Mouse (Mus musculus) liver, embryonic 16.5 days (tissue): Measurements from ENCODE around the gene Gm26602. TPM values are rescaled to one million over a fixed set of nuclear protein-coding genes. Genes with fewer than 3 reads are reported as not detected.
"Not testable (repeated sequence)": the region's sequence is repeated elsewhere in the genome, so short reads cannot be mapped to it uniquely, and the experiment has no call there.

Experiments
- ATAC-seq: fragments of 200-750 bp; cut with Nextera tagmentation; 2 replicates; pipeline ENCODE4 v1.8.0; 2017; ENCODE audit warnings: low read depth, mild to moderate bottlenecking, moderate number of reproducible peaks, moderate library complexity
- H3K27ac ChIP-seq: fragments of 300-500 bp; sonication (generic); 2 replicates; pipeline ENCODE4 v1.5.1; 2014; ENCODE audit warnings: mild to moderate bottlenecking, low read length
- H3K27me3 ChIP-seq: fragments of 300-500 bp; sonication (generic); 2 replicates; pipeline ENCODE4 v1.6.1; 2014; ENCODE audit warnings: low read depth, low read length, mixed read lengths; ENCODE audit not compliant: control insufficient read depth, insufficient read depth
- H3K36me3 ChIP-seq: fragments of 300-500 bp; sonication (generic); 2 replicates; pipeline ENCODE4 v1.6.1; 2014; ENCODE audit warnings: mild to moderate bottlenecking; ENCODE audit not compliant: control insufficient read depth, insufficient read depth
- H3K4me1 ChIP-seq: fragments of 300-500 bp; sonication (generic); 2 replicates; pipeline ENCODE4 v1.6.1; 2014; ENCODE audit warnings: low read depth, low read length, mixed read lengths; ENCODE audit not compliant: control insufficient read depth
- H3K4me2 ChIP-seq: fragments of 300-500 bp; sonication (generic); 2 replicates; pipeline ENCODE4 v1.6.1; 2014; ENCODE audit warnings: low read depth, low read length, mixed read lengths
- H3K4me3 ChIP-seq: fragments of 300-500 bp; sonication (generic); 2 replicates; pipeline ENCODE4 v1.5.1; 2014; ENCODE audit warnings: low read depth, mild to moderate bottlenecking, low read length
- H3K9ac ChIP-seq: fragments of 300-500 bp; sonication (generic); 2 replicates; pipeline ENCODE4 v1.6.1; 2014; ENCODE audit warnings: low read depth, low read length
- H3K9me3 ChIP-seq: fragments of 300-500 bp; sonication (generic); replicated peaks from 2 replicates; pipeline ENCODE4 v1.6.1; 2016; ENCODE audit warnings: low read length; ENCODE audit not compliant: control insufficient read depth
- WGBS: fragments of 180-500 bp; shearing (Covaris S2); extraction: QIAGEN DNeasy Blood & Tissue Kit; methylation state at CpG from one replicate; pipeline ENCODE4 v1.1.7; 2014; ENCODE audit not compliant: insufficient replicate concordance; 5-methylcytosine and 5-hydroxymethylcytosine counted together
- polyA plus RNA-seq: library from polyadenylated mRNA; unstranded; fragments of >200 nt; fragmentation: Nextera tagmentation; extraction: Ambion mirVana; gene quantifications from 2 replicates; pipeline ENCODE4 v1.2.1, GENCODE M21; 2015

The Gm26602 gene
- polyA plus RNA-seq, 1 experiment from 2014 or later, result not detected

DNA sequence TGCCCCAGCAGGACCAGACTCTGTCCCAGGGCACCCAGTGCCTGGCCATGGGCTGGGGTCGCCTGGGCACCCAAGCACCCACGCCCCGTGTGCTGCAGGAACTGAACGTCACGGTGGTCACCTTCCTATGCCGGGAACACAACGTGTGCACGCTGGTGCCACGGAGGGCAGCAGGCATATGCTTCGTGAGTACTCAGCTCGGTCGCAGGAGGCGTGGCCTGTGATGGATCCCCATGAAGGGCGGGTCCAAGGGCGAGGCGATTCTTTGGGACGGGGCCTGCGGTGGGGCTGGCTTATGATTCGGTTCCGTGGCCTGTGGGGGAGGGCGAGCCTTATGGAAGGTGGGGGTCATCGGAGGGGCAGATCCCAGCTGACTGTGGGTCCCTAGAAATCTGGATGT is 28.7 kb upstream of the Gm26602 start:
- Histone ChIP-seq H3K4me3 (peak overlapping the region; percentile 26), H3K4me1 (peaks cover 43% of the 10 kb centered on the region), H3K4me2 (peak overlapping the region; percentile 40), H3K9ac (no peak overlapping the region), H3K27ac (no peak overlapping the region), H3K9me3 (no peaks in the 10 kb centered on the region), H3K36me3 (no peaks in the 10 kb centered on the region), H3K27me3 (peaks cover 7% of the 10 kb centered on the region)
- no peak for ATAC-seq
- 4% methylated on average over 22 of the region's 22 CpGs for WGBS

GRCm38 (mm10) chr10:79883297-79884084 is 27.2 kb upstream of the Gm26602 start:
- ATAC-seq, result no peak
- Histone ChIP-seq H3K4me2 (0 out of 2 replicates have a peak overlapping the region, but pooled peaks have one; percentile 15), H3K27ac (0 out of 2 replicates have a peak overlapping the region, but pooled peaks have one; percentile 36), H3K27me3 (peaks cover 7% of the 10 kb centered on the region), H3K4me3 (no peak overlapping the region), H3K4me1 (peaks cover 30% of the 10 kb centered on the region), H3K9ac (no peak overlapping the region), H3K9me3 (no peaks in the 10 kb centered on the region), H3K36me3 (no peaks in the 10 kb centered on the region)
- WGBS, result 14% methylated on average over 22 of the region's 22 CpGs

DNA sequence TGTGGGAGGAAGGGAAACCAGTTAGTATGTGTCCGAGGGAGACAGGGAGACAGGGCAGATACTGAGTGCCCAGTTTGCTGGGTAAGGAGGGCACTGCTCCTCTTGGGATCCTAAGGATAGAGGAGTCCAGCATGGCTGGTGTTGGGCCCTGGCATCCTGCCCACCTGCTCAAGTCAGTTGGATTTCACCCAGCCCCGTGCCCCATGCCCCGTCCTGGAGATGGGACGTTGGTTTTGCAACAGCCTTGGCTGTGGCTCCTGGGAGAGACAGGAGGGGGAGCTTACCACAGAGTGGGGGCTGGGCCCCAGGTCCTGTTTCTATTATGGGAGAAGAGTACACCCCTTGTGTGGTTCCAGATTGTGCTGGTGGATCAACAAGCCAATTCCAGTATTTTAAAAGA is 26.2 kb upstream of the Gm26602 start:
- peak; percentile 27; the same call in 1 of the 2 replicates for ATAC-seq
- WGBS, result 30% methylated on average over 4 of the region's 4 CpGs
- Histone ChIP-seq H3K27me3 (peaks cover 7% of the 10 kb centered on the region), H3K9me3 (no peaks in the 10 kb centered on the region), H3K36me3 (no peaks in the 10 kb centered on the region), H3K9ac (no peak overlapping the region), H3K4me1 (peaks cover 26% of the 10 kb centered on the region), H3K27ac (no peak overlapping the region), H3K4me3 (no peak overlapping the region), H3K4me2 (no peak overlapping the region)

GRCm38 (mm10) chr10:79884938-79885337 is 25.7 kb upstream of the Gm26602 start:
- H3K27me3 ChIP-seq, H3K27ac ChIP-seq, ATAC-seq: not testable (repeated sequence)

DNA sequence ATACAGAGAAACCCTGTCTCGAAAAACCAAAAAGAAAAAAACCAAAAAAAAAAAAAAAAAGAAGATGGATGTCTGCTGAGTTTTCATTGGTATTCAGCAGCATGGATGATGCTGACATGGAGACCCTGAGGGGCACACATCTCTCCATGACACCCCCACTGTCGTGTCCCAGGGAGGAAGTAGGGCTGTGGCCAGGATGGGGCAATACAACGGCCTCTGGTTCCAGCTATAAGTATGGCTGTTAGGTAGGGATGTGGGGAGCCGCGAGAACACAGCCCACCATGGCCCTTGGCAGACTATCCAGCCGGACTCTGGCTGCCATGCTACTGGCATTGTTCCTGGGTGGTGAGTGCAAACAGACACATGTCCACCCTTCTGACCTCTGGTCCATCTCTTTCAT is 24.6 kb upstream of the Gm26602 start, which contains the start of gene Elane:
Gene Elane (plus strand): TSS at position 194 of the 400 bp plus-strand sequence.
- H3K4me1 ChIP-seq, result peaks cover 13% of the 10 kb centered on the region
- H3K9ac ChIP-seq, result no peak within 1 kb of the TSS
- no peak for ATAC-seq
- H3K9me3 ChIP-seq, result no peaks in the 10 kb centered on the region
- no peaks in the 10 kb centered on the region for H3K36me3 ChIP-seq
- WGBS, result 49% methylated on average over 6 of the region's 6 CpGs
- H3K27me3 ChIP-seq, result peaks cover 7% of the 10 kb centered on the region
- no peak within 1 kb of the TSS for H3K4me3 ChIP-seq
- H3K27ac ChIP-seq, result no peak within 1 kb of the TSS
- H3K4me2 ChIP-seq, result no peak within 1 kb of the TSS

More at GRCm38 (mm10) chr10:79884938-79885337, 25.7 kb upstream of the Gm26602 start:
- peaks cover 25% of the 10 kb centered on the region for H3K4me1 ChIP-seq
- not testable (repeated sequence) for H3K4me3 ChIP-seq, H3K36me3 ChIP-seq, H3K9me3 ChIP-seq, H3K9ac ChIP-seq, H3K4me2 ChIP-seq
- 36% methylated on average over 3 of the region's 3 CpGs for WGBS

DNA sequence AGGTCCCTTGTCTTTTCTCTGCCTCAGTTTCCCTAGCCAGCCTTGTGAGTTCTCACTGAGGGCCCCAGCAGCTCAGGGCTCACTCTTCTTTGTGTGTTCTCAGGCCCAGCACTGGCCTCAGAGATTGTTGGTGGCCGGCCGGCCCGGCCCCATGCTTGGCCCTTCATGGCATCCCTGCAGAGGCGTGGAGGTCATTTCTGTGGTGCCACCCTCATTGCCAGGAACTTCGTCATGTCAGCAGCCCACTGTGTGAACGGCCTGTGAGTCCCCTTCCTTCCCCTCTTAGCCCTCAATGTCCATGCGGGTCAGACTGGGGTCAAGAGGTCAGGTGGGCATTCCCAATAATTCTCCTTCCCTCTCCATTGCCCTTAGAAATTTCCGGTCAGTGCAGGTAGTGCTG is 24.0 kb upstream of the Gm26602 start:
- ATAC-seq, result no peak
- Histone ChIP-seq H3K9me3 (no peaks in the 10 kb centered on the region), H3K4me2 (no peak overlapping the region), H3K9ac (no peak overlapping the region), H3K36me3 (no peaks in the 10 kb centered on the region), H3K4me1 (peaks cover 9% of the 10 kb centered on the region), H3K27ac (no peak overlapping the region), H3K27me3 (peaks cover 7% of the 10 kb centered on the region), H3K4me3 (no peak overlapping the region)
- WGBS, result 66% methylated on average over 8 of the region's 8 CpGs

- Histone ChIP-seq H3K9me3 (no peaks in the 10 kb centered on the region), H3K4me3 (no peak overlapping the region), H3K4me2 (no peak overlapping the region), H3K36me3 (no peaks in the 10 kb centered on the region), H3K27ac (no peak overlapping the region), H3K4me1 (no peaks in the 10 kb centered on the region), H3K9ac (no peak overlapping the region), H3K27me3 (no peaks in the 10 kb centered on the region)
- ATAC-seq, result no peak
- 38% methylated on average over 2 of the region's 2 CpGs for WGBS
Observed at GRCm38 (mm10) chr10:79889386-79889785, 21.3 kb upstream of the Gm26602 start.

DNA sequence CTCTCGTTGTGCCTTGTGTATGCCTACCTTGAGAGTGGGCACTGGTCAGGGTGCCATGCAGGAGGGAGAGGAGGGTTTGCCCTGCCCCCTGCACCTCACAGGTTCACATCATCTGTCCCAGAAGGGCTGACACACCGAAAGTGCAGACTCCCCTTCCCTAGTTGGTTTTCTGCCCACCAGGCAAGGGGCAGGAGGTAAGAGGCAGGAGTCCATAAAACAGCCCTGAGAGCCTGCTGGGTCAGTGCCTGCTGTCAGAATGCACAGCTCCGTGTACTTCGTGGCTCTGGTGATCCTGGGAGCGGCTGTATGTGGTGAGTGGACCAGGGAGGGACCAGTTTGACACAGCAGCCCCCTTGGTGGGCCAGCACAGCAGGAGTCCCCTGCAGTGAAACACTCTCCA is 20.0 kb upstream of the Gm26602 start, which contains the start of gene Cfd:
Gene Cfd (plus strand): TSS at position 184 of the 400 bp plus-strand sequence.
- H3K4me3 ChIP-seq, result no peak within 1 kb of the TSS
- H3K36me3 ChIP-seq, result no peaks in the 10 kb centered on the region
- no peak within 1 kb of the TSS for H3K27ac ChIP-seq
- ATAC-seq, result no peak
- H3K4me1 ChIP-seq, result no peaks in the 10 kb centered on the region
- WGBS, result 52% methylated on average over 5 of the region's 5 CpGs
- no peaks in the 10 kb centered on the region for H3K9me3 ChIP-seq
- no peak within 1 kb of the TSS for H3K9ac ChIP-seq
- H3K27me3 ChIP-seq, result no peaks in the 10 kb centered on the region
- H3K4me2 ChIP-seq, result no peak within 1 kb of the TSS

DNA sequence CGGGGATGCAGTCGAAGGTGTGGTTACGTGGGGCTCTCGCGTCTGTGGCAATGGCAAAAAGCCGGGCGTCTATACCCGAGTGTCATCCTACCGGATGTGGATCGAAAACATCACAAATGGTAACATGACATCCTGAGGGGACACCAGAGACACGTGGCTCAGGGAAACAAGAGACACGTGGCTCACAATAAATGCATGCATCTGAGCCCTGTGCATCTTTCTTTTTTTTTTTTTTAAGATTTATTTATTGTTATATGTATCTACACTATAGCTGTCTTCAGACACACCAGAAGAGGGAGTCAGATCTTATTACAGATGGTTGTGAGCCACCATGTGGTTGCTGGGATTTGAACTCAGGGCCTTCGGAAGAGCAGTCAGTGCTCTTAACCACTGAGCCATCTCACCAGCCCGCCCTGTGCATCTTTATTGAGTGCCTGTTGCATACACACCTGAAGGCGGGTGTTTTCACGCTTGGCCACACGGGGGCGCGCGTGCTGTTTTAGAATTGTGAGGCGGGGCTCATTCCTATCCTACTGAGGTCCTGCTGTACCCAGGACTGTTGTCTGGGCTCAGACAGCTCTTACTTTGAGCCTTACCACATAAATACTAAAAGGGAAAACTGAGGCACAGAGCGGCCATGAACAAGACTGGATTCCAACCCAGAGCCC is 18.1 kb upstream of the Gm26602 start:
- not testable (repeated sequence) for H3K4me1 ChIP-seq, H3K36me3 ChIP-seq, H3K9me3 ChIP-seq, H3K27me3 ChIP-seq, H3K4me3 ChIP-seq, H3K4me2 ChIP-seq, H3K27ac ChIP-seq, H3K9ac ChIP-seq
- ATAC-seq, result 0 out of 2 replicates have a peak, but pooled peaks have one; percentile 31
- 38% methylated on average over 22 of the region's 22 CpGs for WGBS
